Mouse (Mus musculus) bone marrow macrophage, adult 2 months (primary cell): ENCODE results near the gene Mpzl3.

ENCODE experiments used
- CTCF ChIP-seq: IDR thresholded peaks from 2 replicates; pipeline ENCODE4 v1.5.1; 2012; ENCODE audit warnings: low read depth, mild to moderate bottlenecking, low read length, moderate library complexity
- POLR2A ChIP-seq: IDR thresholded peaks from 2 replicates; pipeline ENCODE4 v1.6.1; 2012; ENCODE audit warnings: mild to moderate bottlenecking, low read depth, low read length, borderline replicate concordance

DNA sequence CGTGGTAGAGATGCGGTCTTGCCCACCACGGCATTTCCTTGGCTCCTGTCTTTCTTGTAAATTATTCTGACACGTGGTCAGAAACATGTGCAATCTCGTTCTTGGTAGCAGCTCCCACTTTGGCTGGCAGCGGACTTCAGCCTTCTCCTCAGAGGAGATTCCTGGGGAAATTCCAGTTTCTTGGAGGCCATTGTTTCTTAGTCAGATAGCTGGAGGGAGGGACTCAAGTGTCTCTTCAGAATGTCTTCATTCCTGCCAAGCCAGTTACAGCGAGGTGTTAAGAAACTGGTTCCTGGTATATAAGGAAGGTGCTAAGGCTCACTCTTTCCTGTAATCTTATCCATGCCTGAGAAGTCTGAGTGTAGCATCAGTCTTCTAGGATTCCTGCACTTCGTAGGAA, 27.6 kb upstream of the Mpzl3 start:
- TF ChIP-seq CTCF (no peak), POLR2A (no peak)
